Mouse (Mus musculus): Measurements from ENCODE around the gene Abcc12. TPM values are rescaled to one million over a fixed set of nuclear protein-coding genes. Genes with fewer than 3 reads are reported as not detected.

The Abcc12 gene
- total RNA-seq (2021) = under 1 TPM; 0.20 to 0.34 TPM

- intact Hi-C loops (cut with DNase I) = no loop called here
Measured at GRCm38 (mm10) chr8:86580458-86580857, at the start of gene Abcc12. Gene Abcc12, minus strand, starts transcription at chr8:86580686.

GRCm38 (mm10) chr8:86630212-86630611 lies 49.7 kb upstream of the Abcc12 start:
- no peak for DNase-seq (ENCODE audit: extremely low spot score in 1 of 2, low spot score in 2 of 2)
- intact Hi-C loops (cut with DNase I) = no loop called here

More at GRCm38 (mm10) chr8:86580458-86580857, at the start of gene Abcc12:
- DNase-seq (ENCODE audit: extremely low spot score in 1 of 2, low spot score in 2 of 2) = no peak

GRCm38 (mm10) chr8:86624915-86625314 lies 44.4 kb upstream of the Abcc12 start:
- DNase-seq (ENCODE audit: extremely low spot score in 1 of 2, low spot score in 2 of 2) = no peak
- intact Hi-C loops (cut with DNase I) = no loop called here

GRCm38 (mm10) chr8:86623911-86624731 lies 43.6 kb upstream of the Abcc12 start, which contains the start of gene Lonp2:
Gene Lonp2, plus strand, starts transcription at chr8:86624043.
- intact Hi-C loops (cut with DNase I) = no loop called here
- peak; percentile 95 to 100 for DNase-seq (ENCODE audit: extremely low spot score in 1 of 2, low spot score in 2 of 2)

- intact Hi-C loops (cut with DNase I) = no loop called here
Measured at GRCm38 (mm10) chr8:86623551-86623910, 43.0 kb upstream of the Abcc12 start.

GRCm38 (mm10) chr8:86617759-86618387 lies 37.4 kb upstream of the Abcc12 start:
- no peak for DNase-seq (ENCODE audit: extremely low spot score in 1 of 2, low spot score in 2 of 2)
- intact Hi-C loops (cut with DNase I) = no loop called here

More at GRCm38 (mm10) chr8:86623551-86623910, 43.0 kb upstream of the Abcc12 start:
- no peak for DNase-seq (ENCODE audit: extremely low spot score in 1 of 2, low spot score in 2 of 2)

GRCm38 (mm10) chr8:86615095-86615769 lies 34.7 kb upstream of the Abcc12 start:
- DNase-seq (ENCODE audit: extremely low spot score in 1 of 2, low spot score in 2 of 2) = no peak
- intact Hi-C loops (cut with DNase I) = no loop called here

- intact Hi-C loops (cut with DNase I) = no loop called here
Measured at GRCm38 (mm10) chr8:86613798-86614197, 33.3 kb upstream of the Abcc12 start.

GRCm38 (mm10) chr8:86604676-86605075 lies 24.2 kb upstream of the Abcc12 start:
- intact Hi-C loops (cut with DNase I) = no loop called here
- DNase-seq (ENCODE audit: extremely low spot score in 1 of 2, low spot score in 2 of 2) = no peak

More at GRCm38 (mm10) chr8:86613798-86614197, 33.3 kb upstream of the Abcc12 start:
- no peak for DNase-seq (ENCODE audit: extremely low spot score in 1 of 2, low spot score in 2 of 2)

GRCm38 (mm10) chr8:86603174-86603573 lies 22.7 kb upstream of the Abcc12 start:
- no peak for DNase-seq (ENCODE audit: extremely low spot score in 1 of 2, low spot score in 2 of 2)
- intact Hi-C loops (cut with DNase I) = no loop called here

GRCm38 (mm10) chr8:86600311-86600710 lies 19.8 kb upstream of the Abcc12 start:
- DNase-seq (ENCODE audit: extremely low spot score in 1 of 2, low spot score in 2 of 2) = no peak
- intact Hi-C loops (cut with DNase I) = no loop called here

- intact Hi-C loops (cut with DNase I) = no loop called here
- no peak for DNase-seq (ENCODE audit: extremely low spot score in 1 of 2, low spot score in 2 of 2)
Measured at GRCm38 (mm10) chr8:86599299-86599698, 18.8 kb upstream of the Abcc12 start.

- DNase-seq (ENCODE audit: extremely low spot score in 1 of 2, low spot score in 2 of 2) = no peak
- intact Hi-C loops (cut with DNase I) = no loop called here
Measured at GRCm38 (mm10) chr8:86597681-86598080, 17.2 kb upstream of the Abcc12 start.

GRCm38 (mm10) chr8:86595671-86596070 lies 15.2 kb upstream of the Abcc12 start:
- no peak for DNase-seq (ENCODE audit: extremely low spot score in 1 of 2, low spot score in 2 of 2)
- intact Hi-C loops (cut with DNase I) = no loop called here

- DNase-seq (ENCODE audit: extremely low spot score in 1 of 2, low spot score in 2 of 2) = no peak
- intact Hi-C loops (cut with DNase I) = no loop called here
Measured at GRCm38 (mm10) chr8:86594159-86594796, 13.8 kb upstream of the Abcc12 start.

GRCm38 (mm10) chr8:86593099-86593498 lies 12.6 kb upstream of the Abcc12 start:
- intact Hi-C loops (cut with DNase I) = no loop called here

GRCm38 (mm10) chr8:86588338-86588737 lies 7.9 kb upstream of the Abcc12 start:
- no peak for DNase-seq (ENCODE audit: extremely low spot score in 1 of 2, low spot score in 2 of 2)

More at GRCm38 (mm10) chr8:86593099-86593498, 12.6 kb upstream of the Abcc12 start:
- no peak for DNase-seq (ENCODE audit: extremely low spot score in 1 of 2, low spot score in 2 of 2)

GRCm38 (mm10) chr8:86586642-86587041 lies 6.2 kb upstream of the Abcc12 start:
- no peak for DNase-seq (ENCODE audit: extremely low spot score in 1 of 2, low spot score in 2 of 2)
- intact Hi-C loops (cut with DNase I) = loop anchor here (2.0 to 5.0 kb wide), 2 partner anchors 984 to 1129 kb away; no protein-coding TSS in a partner anchor

More at GRCm38 (mm10) chr8:86588338-86588737, 7.9 kb upstream of the Abcc12 start:
- intact Hi-C loops (cut with DNase I) = loop anchor here (5.0 kb wide), 1 partner anchor 1131 kb away; no protein-coding TSS in a partner anchor

- DNase-seq (ENCODE audit: extremely low spot score in 1 of 2, low spot score in 2 of 2) = no peak
- intact Hi-C loops (cut with DNase I) = loop anchor here (2.0 to 5.0 kb wide), 2 partner anchors 983 to 1129 kb away; no protein-coding TSS in a partner anchor
Measured at GRCm38 (mm10) chr8:86586058-86586457, 5.6 kb upstream of the Abcc12 start.

Data from left cerebral cortex, postnatal 10 days (tissue).